Mouse (Mus musculus) kidney, adult 11 months (tissue): Measurements from ENCODE around the gene Zswim5.
"Not testable (repeated sequence)": the region's sequence is repeated elsewhere in the genome, so short reads cannot be mapped to it uniquely, and the experiment has no call there.

Source experiments
- DNase-seq: peaks from one replicate; pipeline ENCODE4 v3.0.0; 2022

The Zswim5 gene

GRCm38 (mm10) chr4:116876995-116877728 lies at the start of gene Zswim5:
TSS of gene Zswim5 (plus strand) at chr4:116877376.
- DNase-seq = peak; percentile 72

- DNase-seq = peak; percentile 40
These were observed 49.4 kb upstream of the Zswim5 start for GRCm38 (mm10) chr4:116827819-116828218.

GRCm38 (mm10) chr4:116829364-116830069 lies 47.7 kb upstream of the Zswim5 start:
- DNase-seq = no peak

GRCm38 (mm10) chr4:116830070-116830368 lies 47.2 kb upstream of the Zswim5 start:
- DNase-seq = no peak

- peak; percentile 68 for DNase-seq
These were observed 38.2 kb upstream of the Zswim5 start for GRCm38 (mm10) chr4:116838999-116839398.

GRCm38 (mm10) chr4:116840096-116840495 lies 37.1 kb upstream of the Zswim5 start:
- not testable (repeated sequence) for DNase-seq

- no peak for DNase-seq
These were observed 36.3 kb upstream of the Zswim5 start for GRCm38 (mm10) chr4:116840841-116841240.

- DNase-seq = no peak
These were observed 32.9 kb upstream of the Zswim5 start for GRCm38 (mm10) chr4:116844324-116844723.

- no peak for DNase-seq
These were observed 27.3 kb upstream of the Zswim5 start for GRCm38 (mm10) chr4:116849901-116850300.

GRCm38 (mm10) chr4:116854286-116854685 lies 22.9 kb upstream of the Zswim5 start:
- DNase-seq = no peak

- no peak for DNase-seq
These were observed 20.0 kb upstream of the Zswim5 start for GRCm38 (mm10) chr4:116857203-116857602.

- DNase-seq = peak; percentile 81
These were observed 17.5 kb upstream of the Zswim5 start for GRCm38 (mm10) chr4:116859711-116860110.

- no peak for DNase-seq
These were observed 15.2 kb upstream of the Zswim5 start for GRCm38 (mm10) chr4:116862023-116862422.

- DNase-seq = no peak
These were observed 7.3 kb upstream of the Zswim5 start for GRCm38 (mm10) chr4:116869898-116870297.

GRCm38 (mm10) chr4:116874595-116874994 lies 2.6 kb upstream of the Zswim5 start:
- no peak for DNase-seq

- DNase-seq = no peak
These were observed 564 bp upstream of the Zswim5 start for GRCm38 (mm10) chr4:116876630-116876994.

GRCm38 (mm10) chr4:116877729-116878321 lies 649 bp downstream of the Zswim5 start:
- peak; percentile 25 for DNase-seq

- DNase-seq = no peak
These were observed 1.3 kb downstream of the Zswim5 start for GRCm38 (mm10) chr4:116878491-116878890.

GRCm38 (mm10) chr4:116882679-116883078 lies 5.5 kb downstream of the Zswim5 start:
- DNase-seq = no peak

GRCm38 (mm10) chr4:116894200-116895080 lies 17.3 kb downstream of the Zswim5 start:
- peak; percentile 15 for DNase-seq

- DNase-seq = no peak
These were observed 33.5 kb downstream of the Zswim5 start for GRCm38 (mm10) chr4:116910489-116911181.

GRCm38 (mm10) chr4:116911202-116911601 lies 34.0 kb downstream of the Zswim5 start:
- no peak for DNase-seq
